Mouse (Mus musculus): ENCODE results near the gene Tspan9.

GRCm38 (mm10) chr6:128058157-128058556 lies 85.2 kb downstream of the Tspan9 start:
- no peak for TF ChIP-seq CTCF (IDR thresholded peaks at IDR 0.05; ENCODE audit: low read depth)
- no peak for TF ChIP-seq EP300 (IDR thresholded peaks at IDR 0.05; ENCODE audit: low read depth)
